Mouse (Mus musculus) kidney, adult 2 months (tissue): ENCODE measurements around the gene C2cd3. TPM values are rescaled to one million over a fixed set of nuclear protein-coding genes. Genes with fewer than 3 reads are reported as not detected.

ENCODE experiments used
- DNase-seq: peaks from one replicate; pipeline ENCODE4 v3.0.0; 2021
- H3K27ac ChIP-seq: fragments of 200-500 bp; 2 replicates; pipeline ENCODE4 v1.5.1; 2012; ENCODE audit warnings: low read depth, low read length, control low read depth, inconsistent platforms; ENCODE audit not compliant: insufficient read depth
- H3K27me3 ChIP-seq: fragments of 200-500 bp; replicated peaks from 2 replicates; pipeline ENCODE4 v1.6.1; 2012; ENCODE audit warnings: mild to moderate bottlenecking, moderate library complexity, low read length, inconsistent platforms; ENCODE audit not compliant: control insufficient read depth, insufficient read depth
- H3K36me3 ChIP-seq: fragments of 200-500 bp; 2 replicates; pipeline ENCODE4 v1.6.1; 2012; ENCODE audit warnings: mild to moderate bottlenecking, moderate library complexity, low read length, inconsistent platforms; ENCODE audit not compliant: control insufficient read depth, insufficient read depth
- H3K4me1 ChIP-seq: fragments of 200-500 bp; 2 replicates; pipeline ENCODE4 v1.6.1; 2011; ENCODE audit warnings: low read length; ENCODE audit not compliant: control insufficient read depth, insufficient read depth
- H3K4me3 ChIP-seq: fragments of 200-500 bp; 2 replicates; pipeline ENCODE4 v1.5.1; 2011; ENCODE audit warnings: mild to moderate bottlenecking, low read depth, low read length, control low read depth; ENCODE audit not compliant: insufficient read depth
- CTCF ChIP-seq: fragments of 200-500 bp; conservative IDR thresholded peaks from 2 replicates; pipeline ENCODE4 v1.5.1; 2011; ENCODE audit warnings: low read depth, mild to moderate bottlenecking, control low read depth, low read length, moderate library complexity, mixed read lengths; ENCODE audit not compliant: insufficient read depth, insufficient read length
- POLR2A ChIP-seq: fragments of 200-500 bp; IDR thresholded peaks from one replicate; pipeline ENCODE4 v1.6.1; 2011; ENCODE audit warnings: low read depth, low read length, control low read depth
- WGBS: fragments of 180-500 bp; shearing (Covaris S2); methylation state at CpG from one replicate; pipeline ENCODE4 v1.1.7; 2018; 5-methylcytosine and 5-hydroxymethylcytosine counted together
- polyA plus RNA-seq: library from polyadenylated mRNA; depleted of rRNA; stranded (reverse); fragments of >200 nt; gene quantifications from 2 replicates; pipeline ENCODE4 v1.2.3, GENCODE M21; 2012

The C2cd3 gene
- polyA plus RNA-seq, 1 experiment, result 16.8 TPM

DNA sequence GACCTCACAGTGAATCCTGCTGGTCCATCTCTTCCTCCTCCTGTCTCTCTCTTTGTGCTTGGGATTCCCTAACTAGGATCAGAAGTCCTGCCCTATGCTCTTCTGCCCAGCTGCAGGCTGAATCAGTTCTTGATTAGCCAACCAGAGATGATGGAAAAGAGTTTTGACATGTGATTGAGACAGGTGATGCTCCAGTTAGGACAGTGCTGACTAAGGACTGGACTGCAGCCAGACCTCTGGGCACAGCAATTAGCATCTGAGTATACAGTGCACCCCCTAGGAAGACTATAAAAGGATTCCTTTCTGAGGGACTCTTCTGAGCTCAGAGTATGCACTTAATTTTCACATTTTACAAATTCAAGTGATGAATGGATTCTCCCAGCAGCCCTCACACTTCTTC, 9.1 kb downstream of the C2cd3 start:
- TF ChIP-seq CTCF (no peak), POLR2A (no peak)
- H3K4me3 ChIP-seq, result no peak overlapping the region
- no peak overlapping the region for H3K27ac ChIP-seq
- no peaks in the 10 kb centered on the region for H3K4me1 ChIP-seq
- H3K36me3 ChIP-seq, result peaks cover 2% of the 10 kb centered on the region; the same call in 1 of the 2 replicates
- no peaks in the 10 kb centered on the region for H3K27me3 ChIP-seq
- peak; percentile 25 for DNase-seq

- no peaks in the 10 kb centered on the region for H3K36me3 ChIP-seq
- 92% methylated on average over 2 of the region's 2 CpGs for WGBS
- H3K4me1 ChIP-seq, result no peaks in the 10 kb centered on the region
- no peak for TF ChIP-seq POLR2A
- no peak overlapping the region for H3K4me3 ChIP-seq
- no peak overlapping the region for H3K27ac ChIP-seq
- DNase-seq, result no peak
- no peaks in the 10 kb centered on the region for H3K27me3 ChIP-seq
Observed at GRCm38 (mm10) chr7:100383207-100383606, 11.2 kb downstream of the C2cd3 start.

GRCm38 (mm10) chr7:100388174-100388573, 16.1 kb downstream of the C2cd3 start:
- no peak for DNase-seq
- Histone ChIP-seq H3K4me3 (no peak overlapping the region), H3K27ac (no peak overlapping the region), H3K4me1 (no peaks in the 10 kb centered on the region), H3K36me3 (no peaks in the 10 kb centered on the region; the same call in none of the 2 replicates), H3K27me3 (no peaks in the 10 kb centered on the region)
- no peak for TF ChIP-seq CTCF
- TF ChIP-seq POLR2A, result no peak
- 98% methylated on average over 2 of the region's 2 CpGs for WGBS

GRCm38 (mm10) chr7:100390166-100390565, 18.1 kb downstream of the C2cd3 start:
- 71% methylated on average over 8 of the region's 8 CpGs for WGBS

DNA sequence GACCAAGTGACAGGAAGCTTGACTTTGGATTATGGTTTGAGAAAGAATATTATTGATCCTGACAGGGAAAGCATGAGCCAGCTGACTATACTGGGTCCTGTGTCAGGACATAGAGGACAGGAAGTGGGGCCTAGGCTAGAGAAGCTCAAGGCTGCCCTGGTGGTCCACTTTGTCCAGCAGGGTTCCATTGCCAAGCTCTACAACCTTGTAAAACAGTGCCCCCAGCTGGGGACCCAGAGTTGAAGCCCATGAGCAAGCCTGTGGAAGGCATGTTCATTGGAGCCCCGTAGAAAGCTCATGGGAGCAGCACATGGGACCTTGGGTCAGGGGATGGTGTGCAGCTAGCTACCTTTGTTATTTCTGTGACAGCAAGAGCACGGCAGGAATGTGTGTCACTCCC, 20.2 kb downstream of the C2cd3 start:
- WGBS, result 68% methylated on average over 2 of the region's 2 CpGs
- Histone ChIP-seq H3K4me3 (no peak overlapping the region), H3K4me1 (no peaks in the 10 kb centered on the region), H3K27ac (no peak overlapping the region), H3K36me3 (no peaks in the 10 kb centered on the region; the same call in none of the 2 replicates), H3K27me3 (no peaks in the 10 kb centered on the region)
- TF ChIP-seq CTCF, result no peak
- no peak for TF ChIP-seq POLR2A
- DNase-seq, result no peak

More at GRCm38 (mm10) chr7:100390166-100390565, 18.1 kb downstream of the C2cd3 start:
- no peaks in the 10 kb centered on the region for H3K4me1 ChIP-seq
- no peak for TF ChIP-seq POLR2A
- no peak for TF ChIP-seq CTCF
- DNase-seq, result no peak
- H3K27ac ChIP-seq, result no peak overlapping the region
- no peak overlapping the region for H3K4me3 ChIP-seq
- H3K36me3 ChIP-seq, result no peaks in the 10 kb centered on the region; the same call in none of the 2 replicates
- no peaks in the 10 kb centered on the region for H3K27me3 ChIP-seq

DNA sequence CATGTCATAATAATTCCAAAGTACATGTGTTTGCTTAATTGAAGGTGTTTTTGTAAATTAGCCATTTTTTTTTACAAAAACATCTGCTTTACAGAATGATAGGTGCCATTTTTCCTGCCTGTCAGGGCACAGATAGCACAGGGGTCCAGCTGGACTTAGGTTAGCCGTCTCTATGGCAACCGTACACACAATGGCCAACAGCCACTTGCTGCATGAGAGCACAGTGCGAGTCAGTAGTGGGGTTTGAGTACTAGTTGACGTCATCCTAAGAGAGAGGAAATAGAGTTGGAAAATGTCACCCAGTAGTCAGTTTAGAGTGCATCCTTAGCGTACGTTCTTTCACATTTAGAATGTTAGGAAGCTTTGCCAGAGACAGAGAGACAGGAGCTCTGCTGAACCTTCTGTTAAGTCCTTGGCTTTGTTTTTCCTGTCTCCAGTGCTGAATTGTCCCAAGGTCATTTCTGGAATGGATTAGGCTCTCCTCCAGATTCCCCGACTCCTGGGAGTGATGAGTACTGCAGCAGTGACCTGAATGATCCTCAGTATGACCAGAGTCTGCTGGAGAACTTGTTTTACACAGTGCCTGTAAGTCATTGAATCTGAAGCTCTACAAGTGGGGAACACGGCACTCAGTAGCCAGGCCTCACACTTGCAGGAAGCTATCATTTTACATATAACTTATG, 27.3 kb downstream of the C2cd3 start:
- 71% methylated on average over 8 of the region's 8 CpGs for WGBS
- no peaks in the 10 kb centered on the region; the same call in none of the 2 replicates for H3K36me3 ChIP-seq
- H3K27ac ChIP-seq, result no peak overlapping the region
- peaks cover 3% of the 10 kb centered on the region; the same call in 1 of the 2 replicates for H3K4me1 ChIP-seq
- no peaks in the 10 kb centered on the region for H3K27me3 ChIP-seq
- peak; percentile 61 for DNase-seq
- no peak overlapping the region for H3K4me3 ChIP-seq
- no peak for TF ChIP-seq CTCF
- no peak for TF ChIP-seq POLR2A

DNA sequence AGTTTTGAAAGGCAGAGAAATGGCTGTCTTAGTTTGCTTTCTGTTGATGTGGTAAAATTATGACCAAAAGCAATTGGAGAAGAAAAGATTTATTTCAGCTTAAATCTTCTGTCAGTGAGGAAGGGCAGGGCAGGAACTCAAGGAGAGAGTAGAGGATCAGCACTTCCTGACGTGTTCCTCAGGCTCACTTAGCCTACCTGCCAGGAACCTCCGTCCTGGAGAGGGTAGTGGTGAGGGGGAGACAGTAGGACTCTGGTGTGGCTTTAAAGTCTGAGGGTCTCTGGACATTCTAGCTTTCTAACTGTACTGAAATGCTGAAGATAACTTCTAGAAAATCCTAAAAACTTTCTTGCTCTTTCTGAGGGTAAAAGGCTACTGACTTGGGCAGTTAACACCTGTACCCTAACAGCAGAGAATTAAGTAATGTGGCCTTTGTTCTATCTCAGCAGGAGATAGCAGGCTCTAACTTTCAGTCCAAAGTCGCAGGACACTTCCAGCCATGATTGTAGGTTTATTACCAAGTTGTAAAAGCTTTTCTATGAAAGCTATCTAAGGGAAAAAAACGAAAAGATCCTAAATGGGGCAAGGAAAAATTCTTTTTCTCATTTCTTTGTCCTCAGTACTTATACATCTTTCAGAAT, 29.0 kb downstream of the C2cd3 start:
- H3K27me3 ChIP-seq, result no peaks in the 10 kb centered on the region
- TF ChIP-seq CTCF (no peak), POLR2A (no peak)
- H3K4me3 ChIP-seq, result no peak overlapping the region
- peaks cover 3% of the 10 kb centered on the region; the same call in 1 of the 2 replicates for H3K4me1 ChIP-seq
- WGBS, result 33% methylated on average over 4 of the region's 4 CpGs
- H3K36me3 ChIP-seq, result no peaks in the 10 kb centered on the region; the same call in none of the 2 replicates
- DNase-seq, result peak; percentile 44
- H3K27ac ChIP-seq, result no peak overlapping the region
